Mouse (Mus musculus) heart, adult 8-10 months (tissue): ENCODE results near the gene Helq. TPM values are rescaled to one million over a fixed set of nuclear protein-coding genes. Genes with fewer than 3 reads are reported as not detected.
A peak's percentile ranks its signal among the peaks of the same experiment; 100 is the strongest.

Experiments used
- DNase-seq: peaks from one replicate; pipeline ENCODE4 v3.0.0; 2022; ENCODE audit warnings: low spot score
- total RNA-seq, 4 experiments: library from RNA; stranded (reverse); gene quantifications; 2 replicates each; pipeline ENCODE4 v1.2.4; 2022

Helq gene
- total RNA-seq, result 1 to 10 TPM; 2.7 to 5.2 (median 2.8) TPM

GRCm38 (mm10) chr5:100798165-100798860 is at the start of gene Helq, which contains the start of gene Mrps18c:
Gene Helq (minus strand): TSS chr5:100798598.
Gene Mrps18c (plus strand): TSS chr5:100798627.
- peak; percentile 86 for DNase-seq

- DNase-seq, result no peak
These were observed 48.7 kb upstream of the Helq start for GRCm38 (mm10) chr5:100847143-100847542.

- no peak for DNase-seq
These were observed 48.2 kb upstream of the Helq start for GRCm38 (mm10) chr5:100846599-100846920.

DNA sequence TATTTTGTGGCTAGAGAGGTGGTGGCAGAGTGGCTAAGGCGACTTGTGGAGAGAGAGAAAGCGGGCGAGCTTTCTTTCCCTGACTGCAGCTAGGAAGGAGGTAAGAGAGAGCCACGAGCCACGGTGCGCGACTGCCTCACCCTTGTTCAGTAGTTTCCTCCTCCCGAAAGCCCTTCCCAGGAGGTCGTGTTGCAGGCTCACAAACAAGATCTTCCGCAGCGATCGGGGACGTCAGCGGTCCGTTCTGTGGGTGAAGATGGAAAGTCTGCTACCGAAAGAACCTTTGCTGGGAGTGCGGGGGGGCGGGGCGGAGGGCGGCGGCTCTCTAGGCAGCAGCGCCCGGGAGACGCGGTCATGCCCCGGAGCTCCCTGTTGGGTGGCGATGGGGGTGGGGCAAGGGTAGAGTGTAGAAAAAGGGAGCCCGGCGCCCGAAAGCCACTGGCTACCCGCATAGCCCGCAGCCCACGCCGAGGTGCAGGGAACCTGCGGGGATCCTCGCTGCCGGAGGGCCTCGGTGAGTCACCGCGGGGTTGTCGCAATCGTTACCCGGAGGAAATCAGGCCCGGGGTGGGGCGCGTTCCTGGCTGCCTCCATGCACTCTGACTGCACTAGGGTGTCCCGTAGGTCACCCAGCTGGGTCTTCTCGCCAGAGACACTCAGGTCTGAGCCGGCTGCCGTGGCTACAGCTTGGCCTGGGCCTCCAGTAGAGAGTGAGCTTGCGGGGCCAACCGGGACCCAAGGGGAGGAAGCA is 47.6 kb upstream of the Helq start:
- peak; percentile 72 for DNase-seq

GRCm38 (mm10) chr5:100845485-100845847 is 47.1 kb upstream of the Helq start, which contains the start of gene Gpat3:
Gene Gpat3 (plus strand): TSS chr5:100845713.
- peak; percentile 40 for DNase-seq

- no peak for DNase-seq
These were observed 46.1 kb upstream of the Helq start for GRCm38 (mm10) chr5:100844485-100844884.

DNA sequence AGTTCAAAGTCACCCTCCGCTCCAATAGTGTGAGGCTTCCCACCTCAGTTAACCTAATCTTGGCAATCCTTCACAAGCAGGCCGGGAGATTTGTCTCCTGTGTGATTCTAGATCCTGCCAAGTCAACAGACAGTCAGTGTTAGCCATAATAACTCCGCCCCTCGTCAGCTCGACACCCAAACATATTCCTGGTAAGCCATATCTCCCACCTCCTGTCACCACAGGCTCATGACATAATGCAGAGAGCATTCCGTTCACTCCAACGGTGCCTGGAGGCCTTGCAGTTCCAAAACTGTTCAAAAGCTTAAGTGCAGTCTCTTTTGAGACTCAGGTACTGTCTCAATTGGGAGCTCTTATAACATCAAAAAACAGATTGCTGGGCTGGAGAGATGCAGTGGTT is 39.5 kb upstream of the Helq start:
- DNase-seq, result peak; percentile 72

- DNase-seq, result no peak
These were observed 37.6 kb upstream of the Helq start for GRCm38 (mm10) chr5:100835862-100836538.

- DNase-seq, result no peak
These were observed 35.4 kb upstream of the Helq start for GRCm38 (mm10) chr5:100833841-100834240.

- DNase-seq, result no peak
These were observed 34.3 kb upstream of the Helq start for GRCm38 (mm10) chr5:100832680-100833079.

- DNase-seq, result no peak
These were observed 30.3 kb upstream of the Helq start for GRCm38 (mm10) chr5:100828701-100829100.

DNA sequence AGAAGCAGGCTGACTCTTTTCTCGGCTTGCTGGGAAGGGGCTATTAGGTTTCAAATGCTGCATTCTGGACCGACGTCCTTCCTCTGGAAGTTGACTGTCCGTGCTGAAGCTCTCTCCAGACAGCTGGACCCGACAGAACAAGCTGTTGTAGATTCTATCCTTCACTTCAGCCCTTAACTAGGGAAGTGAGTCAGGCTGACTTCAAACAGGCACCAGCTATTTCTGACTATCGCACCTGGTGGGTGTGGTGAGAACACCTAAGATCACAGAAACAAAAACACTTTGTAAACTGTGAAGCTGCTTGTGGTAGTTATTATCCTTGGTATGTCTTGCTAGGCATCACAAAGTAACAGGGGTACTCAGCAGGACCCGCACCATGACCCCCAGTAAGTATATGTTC is 28.1 kb upstream of the Helq start:
- no peak for DNase-seq

DNA sequence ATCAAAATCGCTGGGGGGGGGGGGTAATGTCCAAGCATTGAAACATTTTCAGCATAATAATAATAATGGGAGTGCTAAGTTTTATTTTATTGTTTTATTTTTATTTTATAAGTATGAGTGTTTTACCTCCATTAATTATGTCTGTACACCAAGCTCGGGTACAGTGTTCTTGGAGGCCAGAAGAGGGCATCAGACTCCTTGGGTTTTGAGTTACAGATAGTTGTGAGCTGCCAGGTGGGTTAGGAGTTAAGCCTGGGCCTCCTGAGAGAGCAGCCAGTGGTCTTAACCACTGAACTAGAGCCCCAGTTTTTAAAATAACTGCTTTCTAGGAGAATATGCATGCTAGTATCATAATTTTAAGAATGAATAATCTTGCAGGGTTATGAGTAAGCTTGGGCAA is 27.6 kb upstream of the Helq start:
- DNase-seq, result no peak

- no peak for DNase-seq
These were observed 24.4 kb upstream of the Helq start for GRCm38 (mm10) chr5:100822826-100823225.

DNA sequence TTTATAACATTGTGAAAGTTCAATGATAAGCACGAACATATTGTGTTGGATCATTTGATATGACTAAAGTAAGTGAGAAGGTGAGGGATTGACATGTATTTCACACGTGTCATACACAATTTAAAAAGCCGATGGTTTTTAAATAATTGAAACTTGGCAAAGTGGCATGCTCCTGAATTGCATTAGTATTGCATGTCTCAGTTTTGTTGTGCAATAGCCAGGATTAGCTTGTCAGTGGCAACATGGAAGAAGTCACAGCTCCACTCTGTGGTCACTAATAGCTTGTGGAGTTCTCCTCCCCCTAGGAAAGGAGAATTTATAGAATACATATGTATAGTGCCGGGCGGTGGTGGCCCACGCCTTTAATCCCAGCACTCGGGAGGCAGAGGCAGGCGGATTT is 23.0 kb upstream of the Helq start:
- no peak for DNase-seq

DNA sequence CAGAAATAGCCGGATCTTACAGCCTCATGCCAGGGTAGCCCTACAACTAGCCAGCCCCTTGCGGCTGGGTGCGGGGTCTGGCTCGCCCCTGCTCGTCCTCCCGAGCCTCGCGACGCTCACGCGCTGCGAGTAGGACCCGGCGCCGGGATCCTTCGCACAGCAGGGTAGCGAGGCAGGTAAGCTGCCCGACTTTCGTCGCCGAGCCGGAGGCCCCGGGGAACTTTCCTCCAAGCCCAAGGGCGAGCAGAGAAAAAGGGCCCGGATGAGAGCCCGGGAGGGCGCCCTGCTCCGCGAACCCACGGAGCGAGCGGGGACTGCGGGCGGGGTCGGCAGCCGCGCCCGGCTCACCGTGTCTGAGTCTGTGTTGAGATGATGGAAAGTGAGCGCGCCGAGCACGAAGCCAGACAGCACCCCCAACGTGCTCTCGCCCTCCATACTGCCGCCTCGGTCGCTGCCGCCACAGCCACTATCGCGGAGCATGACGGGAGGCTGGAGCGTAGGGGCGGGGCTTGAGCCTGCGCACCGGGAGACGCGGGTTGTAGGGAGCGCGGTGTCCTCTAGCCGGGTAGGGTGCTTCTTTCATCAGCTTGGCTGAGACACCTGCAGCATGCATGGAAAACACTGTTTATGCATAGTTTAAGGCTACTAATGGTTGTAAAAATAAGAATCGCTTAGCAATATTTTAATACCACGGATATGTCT is 22.2 kb upstream of the Helq start, which contains the start of gene Abraxas1:
Abraxas1 (minus strand) TSS at position 483 of the 702 bp plus-strand sequence.
- DNase-seq, result peak; percentile 88

DNA sequence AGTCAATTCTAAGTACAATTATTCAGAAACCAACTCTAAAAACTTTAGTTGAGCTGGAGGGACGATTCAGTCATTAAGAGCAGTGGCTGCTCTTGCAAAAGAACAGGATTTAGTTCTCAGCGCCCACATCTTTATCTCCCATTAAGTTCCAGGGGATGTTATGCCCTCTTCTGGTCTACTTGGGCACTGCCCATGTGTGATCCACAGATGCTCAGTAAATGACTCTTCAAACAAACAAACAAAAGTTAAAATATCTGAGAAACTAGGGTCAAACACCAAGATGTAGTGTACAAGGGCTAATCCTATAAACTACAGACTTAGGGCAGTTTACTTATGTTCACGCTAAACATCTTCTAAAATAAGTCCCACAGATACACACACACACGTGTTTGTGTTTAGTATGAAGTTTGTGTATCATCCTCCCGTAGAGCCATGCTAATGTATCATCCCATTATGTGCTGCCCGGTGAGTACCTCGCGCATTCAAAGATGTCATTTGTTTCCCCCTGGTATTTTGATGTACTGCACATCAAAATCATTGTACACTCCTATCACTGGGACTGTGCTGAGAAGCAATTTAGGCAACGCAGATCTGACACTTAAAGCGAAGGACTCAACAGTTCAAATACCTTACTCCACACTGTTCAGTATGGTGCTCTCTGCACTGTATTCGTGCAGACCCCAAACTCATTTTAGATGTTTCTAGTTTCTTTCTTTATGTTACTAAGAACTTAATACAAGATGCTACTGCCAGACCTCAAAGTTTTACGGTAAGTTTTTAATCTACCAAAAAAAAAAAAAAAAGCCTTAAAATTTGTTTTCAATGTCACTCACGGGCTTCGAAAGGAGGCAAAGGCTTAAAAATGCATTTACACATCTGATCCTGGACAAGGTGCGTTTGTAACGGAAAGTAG is 21.4 kb upstream of the Helq start:
- no peak for DNase-seq

DNA sequence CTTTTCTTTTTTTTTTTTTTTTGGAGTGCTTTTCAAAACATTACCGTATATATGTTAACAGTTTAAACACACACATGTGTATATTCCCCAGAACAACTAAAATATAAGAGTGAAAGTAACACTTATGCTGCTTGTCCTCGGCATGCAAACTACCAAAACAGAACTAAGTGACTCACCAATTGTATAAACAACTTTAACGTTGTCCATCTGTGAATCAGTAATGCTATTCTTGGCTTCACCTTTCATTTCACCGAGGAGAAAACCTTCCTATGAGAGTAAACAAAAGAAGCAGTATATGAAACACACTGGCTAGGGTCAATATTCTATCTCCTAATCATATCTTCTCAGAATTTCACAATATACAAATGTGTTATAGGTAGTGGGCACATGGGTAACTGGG is 19.9 kb upstream of the Helq start:
- DNase-seq, result no peak

- no peak for DNase-seq
These were observed 4.3 kb downstream of the Helq start for GRCm38 (mm10) chr5:100794084-100794483.

DNA sequence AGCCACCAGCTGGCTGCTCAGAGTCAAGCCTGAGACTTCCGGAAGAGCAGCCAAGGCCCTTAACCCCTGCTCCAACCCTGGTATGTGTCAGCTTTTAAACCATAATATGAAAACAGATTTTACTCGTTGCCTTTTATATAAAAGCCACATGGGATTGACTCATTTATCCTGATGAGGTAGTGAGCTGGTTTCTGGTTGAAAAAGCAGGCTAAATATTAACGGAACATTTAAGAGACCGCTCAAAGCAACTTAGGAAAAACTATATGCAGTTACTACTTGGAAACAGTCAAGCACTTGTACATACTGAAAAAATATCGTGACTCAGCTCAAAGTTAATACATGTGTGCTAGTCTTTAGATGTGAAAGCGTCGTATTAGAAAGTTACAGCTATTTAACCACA is 6.1 kb downstream of the Helq start:
- DNase-seq, result no peak

- DNase-seq, result no peak
These were observed 10.9 kb downstream of the Helq start for GRCm38 (mm10) chr5:100787527-100787926.
